Mouse (Mus musculus) liver, postnatal 0 days (tissue): ENCODE measurements around the gene S1pr2. TPM values are rescaled to one million over a fixed set of nuclear protein-coding genes. Genes with fewer than 3 reads are reported as not detected.

Source experiments
- ATAC-seq: fragments of 200-750 bp; cut with Nextera tagmentation; 2 replicates; pipeline ENCODE4 v1.8.0; 2017; ENCODE audit warnings: mild to moderate bottlenecking, moderate library complexity
- DNase-seq: peaks from one replicate; pipeline ENCODE4 v3.0.0-alpha.2; 2016
- H3K27ac ChIP-seq: fragments of 300-500 bp; sonication (generic); 2 replicates; pipeline ENCODE4 v1.5.1; 2014; ENCODE audit warnings: antibody characterized with exemption, moderate library complexity, mild to moderate bottlenecking, low read depth
- H3K27me3 ChIP-seq: fragments of 300-500 bp; sonication (generic); 2 replicates; pipeline ENCODE4 v1.6.1; 2014; ENCODE audit warnings: low read length, control low read depth, mixed read lengths; ENCODE audit not compliant: insufficient read depth
- H3K36me3 ChIP-seq: fragments of 300-500 bp; sonication (generic); replicated peaks from 2 replicates; pipeline ENCODE4 v1.6.1; 2014; ENCODE audit warnings: mild to moderate bottlenecking, control low read depth, low read length, moderate library complexity, mixed read lengths; ENCODE audit not compliant: insufficient read depth
- H3K4me1 ChIP-seq: fragments of 300-500 bp; sonication (generic); 2 replicates; pipeline ENCODE4 v1.6.1; 2014; ENCODE audit warnings: antibody characterized with exemption, mild to moderate bottlenecking, control low read depth; ENCODE audit not compliant: insufficient read depth
- H3K4me2 ChIP-seq: fragments of 300-500 bp; sonication (generic); 2 replicates; pipeline ENCODE4 v1.6.1; 2014; ENCODE audit warnings: low read depth, mild to moderate bottlenecking, low read length, moderate library complexity, mixed read lengths
- H3K4me3 ChIP-seq: fragments of 300-500 bp; sonication (generic); 2 replicates; pipeline ENCODE4 v1.5.1; 2014; ENCODE audit warnings: low read depth, low read length
- H3K9ac ChIP-seq: fragments of 300-500 bp; sonication (generic); replicated peaks from 2 replicates; pipeline ENCODE4 v1.6.1; 2014; ENCODE audit warnings: mild to moderate bottlenecking, moderate library complexity
- H3K9me3 ChIP-seq: fragments of 300-500 bp; sonication (generic); 2 replicates; pipeline ENCODE4 v1.6.1; 2016; ENCODE audit warnings: mild to moderate bottlenecking, control low read depth, low read length, mixed read lengths
- CTCF ChIP-seq: sonication (generic); IDR thresholded peaks from 2 replicates; pipeline ENCODE4 v1.5.1; 2016; ENCODE audit warnings: antibody characterized with exemption, low read depth
- EP300 ChIP-seq: IDR thresholded peaks from 2 replicates; pipeline ENCODE4 v1.6.1; 2016; ENCODE audit warnings: antibody characterized with exemption, low read depth, mild to moderate bottlenecking
- WGBS: fragments of 180-500 bp; shearing (Covaris S2); extraction: QIAGEN DNeasy Blood & Tissue Kit; methylation state at CpG from one replicate; pipeline ENCODE4 v1.1.7; 2014; ENCODE audit not compliant: insufficient replicate concordance; 5-methylcytosine and 5-hydroxymethylcytosine counted together
- polyA plus RNA-seq: library from polyadenylated mRNA; unstranded; fragments of >200 nt; fragmentation: Nextera tagmentation; extraction: Ambion mirVana; gene quantifications from 2 replicates; pipeline ENCODE4 v1.2.1, GENCODE M21; 2015

The S1pr2 gene
- polyA plus RNA-seq, 1 experiment from 2014 or later, result 3.1 TPM

GRCm38 (mm10) chr9:20982171-20982570 lies 5.6 kb upstream of the S1pr2 start:
- Histone ChIP-seq H3K9me3 (no peaks in the 10 kb centered on the region), H3K4me2 (no peak overlapping the region), H3K9ac (no peak overlapping the region), H3K27ac (no peak overlapping the region), H3K36me3 (no peaks in the 10 kb centered on the region), H3K4me3 (no peak overlapping the region), H3K4me1 (0 out of 2 replicates have a peak, but pooled peaks cover 7% of the 10 kb centered on the region), H3K27me3 (no peaks in the 10 kb centered on the region)
- no peak for ATAC-seq
- WGBS, result 60% methylated on average over 3 of the region's 3 CpGs
- no peak for TF ChIP-seq CTCF
- DNase-seq, result no peak

- Histone ChIP-seq H3K4me1 (peaks cover 22% of the 10 kb centered on the region), H3K9ac (no peak overlapping the region), H3K27ac (no peak overlapping the region), H3K4me3 (no peak overlapping the region), H3K27me3 (0 out of 2 replicates have a peak, but pooled peaks cover 6% of the 10 kb centered on the region), H3K36me3 (no peaks in the 10 kb centered on the region), H3K9me3 (no peaks in the 10 kb centered on the region), H3K4me2 (no peak overlapping the region)
- TF ChIP-seq EP300 (no peak), CTCF (no peak)
- DNase-seq (no peak), ATAC-seq (no peak)
- WGBS, result 70% methylated on average over 7 of the region's 7 CpGs
Observed at GRCm38 (mm10) chr9:20979769-20980168, 3.2 kb upstream of the S1pr2 start.

GRCm38 (mm10) chr9:20979181-20979580 lies 2.6 kb upstream of the S1pr2 start:
- H3K4me2 ChIP-seq, result no peak overlapping the region
- 55% methylated on average over 5 of the region's 5 CpGs for WGBS
- no peaks in the 10 kb centered on the region for H3K9me3 ChIP-seq
- peaks cover 22% of the 10 kb centered on the region for H3K4me1 ChIP-seq
- TF ChIP-seq CTCF (no peak), EP300 (no peak)
- H3K9ac ChIP-seq, result no peak overlapping the region
- H3K27ac ChIP-seq, result no peak overlapping the region
- no peak overlapping the region for H3K4me3 ChIP-seq
- DNase-seq (no peak), ATAC-seq (no peak)
- no peaks in the 10 kb centered on the region for H3K36me3 ChIP-seq
- 0 out of 2 replicates have a peak, but pooled peaks cover 6% of the 10 kb centered on the region for H3K27me3 ChIP-seq

GRCm38 (mm10) chr9:20978409-20979095 lies 2.0 kb upstream of the S1pr2 start:
- Histone ChIP-seq H3K9ac (no peak overlapping the region), H3K36me3 (no peaks in the 10 kb centered on the region), H3K4me2 (no peak overlapping the region), H3K27ac (0 out of 2 replicates have a peak overlapping the region, but pooled peaks have one; percentile 8), H3K9me3 (no peaks in the 10 kb centered on the region), H3K4me3 (no peak overlapping the region), H3K27me3 (0 out of 2 replicates have a peak, but pooled peaks cover 6% of the 10 kb centered on the region), H3K4me1 (peaks cover 22% of the 10 kb centered on the region)
- no peak for DNase-seq
- TF ChIP-seq EP300 (no peak), CTCF (no peak)
- ATAC-seq, result no peak
- WGBS, result 57% methylated on average over 10 of the region's 10 CpGs

- H3K27me3 ChIP-seq, result 0 out of 2 replicates have a peak, but pooled peaks cover 6% of the 10 kb centered on the region
- peak overlapping the region; percentile 69; the same call in 1 of the 2 replicates for H3K9ac ChIP-seq
- peaks cover 22% of the 10 kb centered on the region for H3K4me1 ChIP-seq
- H3K36me3 ChIP-seq, result no peaks in the 10 kb centered on the region
- 4% methylated on average over 4 of the region's 4 CpGs for WGBS
- H3K4me3 ChIP-seq, result peak overlapping the region; percentile 69
- TF ChIP-seq EP300, result no peak
- TF ChIP-seq CTCF, result 0 out of 2 replicates have a peak, but pooled peaks have one; percentile 12
- no peaks in the 10 kb centered on the region for H3K9me3 ChIP-seq
- H3K4me2 ChIP-seq, result peak overlapping the region; percentile 97
- H3K27ac ChIP-seq, result no peak overlapping the region
- ATAC-seq, result no peak
- DNase-seq, result no peak
Observed at GRCm38 (mm10) chr9:20976961-20977689, 544 bp upstream of the S1pr2 start.

- H3K27me3 ChIP-seq, result 0 out of 2 replicates have a peak, but pooled peaks cover 6% of the 10 kb centered on the region
- no peaks in the 10 kb centered on the region for H3K36me3 ChIP-seq
- 3% methylated on average over 45 of the region's 45 CpGs for WGBS
- DNase-seq (peak; percentile 41), ATAC-seq (no peak)
- peak overlapping the region; percentile 77; the same call in 1 of the 2 replicates for H3K27ac ChIP-seq
- no peaks in the 10 kb centered on the region for H3K9me3 ChIP-seq
- H3K4me2 ChIP-seq, result peak overlapping the region; percentile 97
- peak overlapping the region; percentile 69 for H3K9ac ChIP-seq
- H3K4me1 ChIP-seq, result peaks cover 22% of the 10 kb centered on the region
- TF ChIP-seq CTCF (no peak), EP300 (no peak)
- peak overlapping the region; percentile 69 for H3K4me3 ChIP-seq
Observed at GRCm38 (mm10) chr9:20975431-20976215, 958 bp downstream of the S1pr2 start.
